Mouse (Mus musculus) megakaryocyte, adult 5-6 weeks (primary cell): ENCODE measurements around the gene Mpv17l2. TPM values are rescaled to one million over a fixed set of nuclear protein-coding genes. Genes with fewer than 3 reads are reported as not detected.

Source experiments
- ATAC-seq: 2 replicates; pipeline ENCODE4 v1.8.0; 2016; ENCODE audit warnings: mild to moderate bottlenecking, inconsistent platforms; ENCODE audit not compliant: poor library complexity, severe bottlenecking
- total RNA-seq, 2 experiments: library from RNA; stranded (forward) in 1 of 2; stranded (reverse) in 1 of 2; fragments of 153-499, 151-499 nt in 1 of 2; fragments of 221-1000, 200-1000 nt in 1 of 2; gene quantifications; 2 replicates each; pipeline versions ENCODE4 v1.2.3 to v1.2.4; 2015 to 2017

The Mpv17l2 gene
- total RNA-seq (2015) = 34.4 and 44.7 TPM in 2 replicates
- 8.4 and 15.9 TPM in 2 replicates for total RNA-seq (2017)

- peak; percentile 88 for ATAC-seq
Measured at GRCm38 (mm10) chr8:70760775-70761406, at the start of gene Mpv17l2. Gene Mpv17l2 (minus strand): TSS chr8:70760946.

GRCm38 (mm10) chr8:70808955-70809701, 48.4 kb upstream of the Mpv17l2 start:
- ATAC-seq = no peak

GRCm38 (mm10) chr8:70808239-70808638, 47.5 kb upstream of the Mpv17l2 start, which contains the start of gene Il12rb1:
Gene Il12rb1 (plus strand): TSS chr8:70808449.
- no peak for ATAC-seq

- no peak for ATAC-seq
Measured at GRCm38 (mm10) chr8:70807304-70807703, 46.6 kb upstream of the Mpv17l2 start.

- peak; percentile 65 for ATAC-seq
Measured at GRCm38 (mm10) chr8:70806541-70806940, 45.8 kb upstream of the Mpv17l2 start.

DNA sequence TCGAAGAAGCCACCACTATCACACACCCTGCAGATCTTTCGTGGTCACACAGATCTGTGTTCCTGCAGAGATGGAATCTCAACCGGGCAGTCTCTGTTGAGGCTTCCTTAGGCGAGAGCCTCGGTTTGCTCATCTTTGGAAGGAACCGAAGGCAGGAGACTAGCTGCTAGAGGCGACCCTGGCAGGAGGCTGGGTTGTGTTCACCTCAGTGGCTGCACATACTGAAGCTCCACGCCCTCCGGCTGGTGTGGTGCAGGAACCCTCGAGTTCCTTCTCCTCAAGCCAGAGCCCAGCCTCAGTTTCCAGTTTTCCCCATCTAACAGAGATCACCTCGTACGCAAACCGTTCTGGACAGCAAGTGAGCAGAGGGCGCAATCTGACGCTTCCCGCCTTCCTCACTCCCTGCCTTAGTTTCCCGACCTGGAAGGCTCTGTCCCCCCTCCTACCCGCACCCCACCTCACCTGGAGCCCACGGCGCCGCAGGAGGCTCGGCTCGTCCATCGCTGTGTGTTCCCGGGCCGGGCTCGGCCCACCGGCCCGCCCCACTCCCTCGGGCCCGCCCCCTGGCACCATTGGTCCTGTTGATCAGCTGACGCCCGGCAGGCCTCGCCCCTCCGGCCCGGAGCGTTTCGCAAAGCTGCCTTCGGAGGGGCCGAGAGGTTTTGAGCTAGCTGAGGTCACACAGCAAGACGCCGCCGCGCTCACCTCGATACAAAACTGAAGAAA, 43.9 kb upstream of the Mpv17l2 start, which contains the start of gene Mast3:
Gene Mast3, minus strand, starts transcription at position 574 of the 726 bp plus-strand sequence.
- peak; percentile 78 for ATAC-seq

GRCm38 (mm10) chr8:70803761-70804480, 43.2 kb upstream of the Mpv17l2 start:
- ATAC-seq = peak; percentile 58

- no peak for ATAC-seq
Measured at GRCm38 (mm10) chr8:70802786-70803510, 42.2 kb upstream of the Mpv17l2 start.

- ATAC-seq = no peak
Measured at GRCm38 (mm10) chr8:70801830-70802229, 41.1 kb upstream of the Mpv17l2 start.

DNA sequence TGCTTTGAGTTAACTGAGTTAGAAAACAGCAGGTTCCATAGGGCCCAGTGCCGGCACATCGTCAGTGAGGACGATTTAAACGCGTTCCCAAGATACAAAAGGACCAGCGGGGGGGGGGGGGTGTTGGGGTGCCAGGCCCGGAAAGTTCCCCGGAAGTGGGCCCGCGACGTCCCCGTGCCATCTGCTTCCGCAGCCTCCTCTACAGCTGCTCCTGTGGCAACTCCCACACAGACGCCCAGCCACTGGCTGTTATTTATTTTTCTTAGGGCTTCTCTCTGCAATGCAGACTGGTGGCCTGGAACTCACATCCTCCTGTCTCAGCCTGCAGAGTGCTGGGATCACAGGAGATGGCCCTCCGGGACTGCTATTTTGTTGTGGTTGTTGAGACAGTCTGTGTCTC, 40.4 kb upstream of the Mpv17l2 start:
- no peak for ATAC-seq

DNA sequence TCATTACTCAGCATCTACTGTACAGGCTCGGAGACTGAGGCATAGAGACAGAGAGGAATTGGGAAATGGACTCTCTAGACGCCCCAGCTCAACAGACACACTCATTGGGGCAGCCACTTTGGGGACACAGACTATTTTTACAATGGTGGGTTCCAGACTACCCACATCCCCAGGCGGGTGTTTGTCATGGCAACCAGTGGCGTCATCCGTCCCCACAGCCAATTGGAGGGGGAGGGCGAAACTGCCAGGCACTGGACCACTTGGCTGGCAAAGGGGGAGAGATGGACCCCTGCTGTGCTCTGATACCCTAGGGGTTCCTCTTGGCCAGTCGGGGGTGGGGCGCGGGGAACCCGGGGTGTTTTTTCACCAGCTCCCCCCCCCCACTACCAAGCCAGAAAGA, 39.9 kb upstream of the Mpv17l2 start:
- ATAC-seq = no peak

DNA sequence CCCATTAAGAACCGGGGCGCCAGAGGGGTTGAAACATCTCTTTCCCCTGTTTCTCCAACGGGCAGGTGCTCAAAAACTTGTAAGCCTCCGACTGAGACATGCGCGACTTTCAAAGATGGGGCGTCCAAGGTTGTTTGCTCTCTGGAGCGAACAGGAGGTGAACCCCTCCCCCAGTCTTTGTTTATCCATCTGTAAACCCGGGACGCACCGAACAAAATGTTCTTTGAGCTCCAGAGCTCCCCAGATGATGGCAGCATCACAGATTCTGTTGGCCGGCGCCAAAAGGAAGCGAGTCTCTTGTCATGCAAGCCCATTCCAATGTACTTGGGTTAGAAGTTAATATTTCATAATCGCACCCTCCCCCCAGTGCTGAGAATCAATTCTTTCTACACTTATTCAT, 37.5 kb upstream of the Mpv17l2 start:
- ATAC-seq = no peak

GRCm38 (mm10) chr8:70797081-70798070, 36.6 kb upstream of the Mpv17l2 start:
- peak; percentile 53 for ATAC-seq

- no peak for ATAC-seq
Measured at GRCm38 (mm10) chr8:70796403-70797080, 35.8 kb upstream of the Mpv17l2 start.

DNA sequence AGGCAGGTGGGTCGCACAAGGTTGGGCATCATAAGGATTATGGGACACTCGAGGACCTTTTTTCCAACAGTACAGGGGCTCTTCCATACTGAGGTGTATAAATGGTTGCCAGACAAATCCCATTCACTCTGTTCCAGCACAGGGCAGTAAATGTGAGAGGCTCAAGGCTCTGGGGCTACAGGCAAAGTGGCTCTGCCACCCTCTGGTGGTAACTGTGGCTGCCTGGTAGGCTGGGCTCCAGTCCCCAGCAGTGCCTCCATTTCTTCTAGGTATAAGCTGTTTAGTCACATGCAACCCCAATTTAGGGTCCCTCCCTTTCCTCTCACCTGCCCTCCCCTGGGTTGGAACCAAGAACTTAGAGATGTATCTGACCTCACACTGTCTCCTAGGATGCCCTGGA, 34.6 kb upstream of the Mpv17l2 start:
- ATAC-seq = no peak

DNA sequence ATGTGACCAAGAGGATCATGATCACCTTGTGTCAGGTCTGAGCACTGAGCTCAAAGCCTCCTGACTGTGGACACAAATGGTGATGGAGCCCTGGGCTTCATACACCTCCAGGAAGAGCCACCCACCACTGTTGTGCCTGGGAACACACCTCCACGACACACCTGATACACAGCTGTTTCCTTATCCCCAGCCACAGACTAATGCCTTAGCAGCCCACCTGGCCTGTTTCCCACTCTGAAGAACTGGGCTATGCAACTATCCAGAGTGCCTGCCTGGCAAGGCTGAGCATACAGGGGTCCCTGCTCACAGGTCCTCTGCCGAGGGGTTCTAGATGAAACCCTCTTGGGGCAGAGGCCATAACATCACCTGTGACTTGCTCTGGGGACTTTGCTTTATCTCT, 33.5 kb upstream of the Mpv17l2 start:
- no peak for ATAC-seq

DNA sequence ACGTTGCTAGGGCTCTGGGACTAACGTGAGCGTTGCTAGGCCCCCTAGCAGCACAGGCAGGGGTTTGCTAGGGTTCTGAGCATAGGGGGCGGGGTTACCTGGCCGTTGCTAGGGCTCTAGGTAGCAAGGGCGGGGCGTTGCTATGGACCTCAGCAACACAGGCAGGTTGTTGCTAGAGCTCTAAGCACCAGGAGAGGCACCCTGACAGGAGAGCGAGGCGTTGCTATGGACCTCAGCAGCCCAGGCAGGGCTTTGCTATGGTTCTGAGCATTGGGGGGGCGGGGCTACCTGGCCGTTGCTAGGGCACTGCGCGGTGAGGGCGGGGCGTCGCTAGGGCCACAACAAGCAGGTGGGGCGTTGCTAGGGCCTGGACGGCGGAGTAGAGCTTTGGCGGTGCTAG, 32.0 kb upstream of the Mpv17l2 start:
- ATAC-seq = peak; percentile 21

GRCm38 (mm10) chr8:70791975-70792691, 31.4 kb upstream of the Mpv17l2 start:
- ATAC-seq = peak; percentile 75
